Mouse (Mus musculus): ENCODE measurements at regions not wholly inside any gene's neighbourhood (a gene's known extent, or its start where the extent isn't known, plus 50 kb on each side); places are given as distances from the start of the nearest gene placed in this dataset.

GRCm38 (mm10) chr12:59563960-59564359 lies 344.4 kb upstream of the Fbxo33 start:
- no peak for DNase-seq (ENCODE audit: low spot score)
- 90% methylated on average over 3 of the region's 3 CpGs for WGBS

GRCm38 (mm10) chr12:59539788-59540187 lies 320.3 kb upstream of the Fbxo33 start:
- DNase-seq (ENCODE audit: low spot score), result no peak
- WGBS, result 83% methylated on average over 2 of the region's 2 CpGs

More at GRCm38 (mm10) chr12:59563960-59564359, 344.4 kb upstream of the Fbxo33 start:
- Histone ChIP-seq H3K9me3 (replicated peaks) (no peaks in the 10 kb centered on the region), H3K27me3 (ENCODE audit: low read depth, poor library complexity, severe bottlenecking) (no peaks in the 10 kb centered on the region), H3K4me3 (no peak overlapping the region), H3K36me3 (no peaks in the 10 kb centered on the region), H3K4me1 (no peaks in the 10 kb centered on the region), H3K27ac (replicated peaks) (no peak overlapping the region)

GRCm38 (mm10) chr12:59530521-59530920 lies 311.0 kb upstream of the Fbxo33 start:
- Histone ChIP-seq H3K9me3 (replicated peaks) (no peaks in the 10 kb centered on the region), H3K36me3 (no peaks in the 10 kb centered on the region), H3K4me3 (no peak overlapping the region), H3K4me1 (no peaks in the 10 kb centered on the region), H3K27ac (replicated peaks) (no peak overlapping the region), H3K27me3 (ENCODE audit: low read depth, poor library complexity, severe bottlenecking) (no peaks in the 10 kb centered on the region)
- WGBS, result 90% methylated on average over 4 of the region's 4 CpGs
- DNase-seq (ENCODE audit: low spot score), result no peak

More at GRCm38 (mm10) chr12:59539788-59540187, 320.3 kb upstream of the Fbxo33 start:
- Histone ChIP-seq H3K27ac (replicated peaks) (no peak overlapping the region), H3K4me3 (no peak overlapping the region), H3K27me3 (ENCODE audit: low read depth, poor library complexity, severe bottlenecking) (no peaks in the 10 kb centered on the region), H3K4me1 (no peaks in the 10 kb centered on the region), H3K36me3 (no peaks in the 10 kb centered on the region), H3K9me3 (replicated peaks) (no peaks in the 10 kb centered on the region)

GRCm38 (mm10) chr12:59523368-59523767 lies 303.8 kb upstream of the Fbxo33 start:
- Histone ChIP-seq H3K36me3 (no peaks in the 10 kb centered on the region), H3K4me1 (no peaks in the 10 kb centered on the region), H3K4me3 (no peak overlapping the region), H3K27me3 (ENCODE audit: low read depth, poor library complexity, severe bottlenecking) (no peaks in the 10 kb centered on the region), H3K9me3 (replicated peaks) (no peaks in the 10 kb centered on the region), H3K27ac (replicated peaks) (no peak overlapping the region)
- no peak for DNase-seq (ENCODE audit: low spot score)
- 93% methylated on average over 2 of the region's 2 CpGs for WGBS

- Histone ChIP-seq H3K4me3 (no peak overlapping the region), H3K27ac (replicated peaks) (no peak overlapping the region), H3K36me3 (no peaks in the 10 kb centered on the region), H3K27me3 (ENCODE audit: low read depth, poor library complexity, severe bottlenecking) (no peaks in the 10 kb centered on the region), H3K9me3 (replicated peaks) (no peaks in the 10 kb centered on the region), H3K4me1 (no peaks in the 10 kb centered on the region)
- WGBS, result 94% methylated on average over 3 of the region's 3 CpGs
- DNase-seq (ENCODE audit: low spot score), result no peak
These were observed 302.4 kb upstream of the Fbxo33 start for GRCm38 (mm10) chr12:59521946-59522345.

- H3K27ac ChIP-seq (replicated peaks), result no peak overlapping the region
- no peaks in the 10 kb centered on the region for H3K27me3 ChIP-seq (ENCODE audit: low read depth, poor library complexity, severe bottlenecking)
- no peaks in the 10 kb centered on the region for H3K9me3 ChIP-seq (replicated peaks)
- H3K4me3 ChIP-seq, result no peak overlapping the region
- H3K4me1 ChIP-seq, result no peaks in the 10 kb centered on the region
- no peak for DNase-seq (ENCODE audit: low spot score)
- WGBS, result 89% methylated on average over 4 of the region's 4 CpGs
- no peaks in the 10 kb centered on the region for H3K36me3 ChIP-seq
These were observed 290.3 kb upstream of the Fbxo33 start for GRCm38 (mm10) chr12:59509857-59510256.

- Histone ChIP-seq H3K9me3 (replicated peaks) (no peaks in the 10 kb centered on the region), H3K4me3 (no peak overlapping the region), H3K27ac (replicated peaks) (no peak overlapping the region), H3K27me3 (ENCODE audit: low read depth, poor library complexity, severe bottlenecking) (no peaks in the 10 kb centered on the region), H3K4me1 (no peaks in the 10 kb centered on the region), H3K36me3 (no peaks in the 10 kb centered on the region)
- no peak for DNase-seq (ENCODE audit: low spot score)
- WGBS, result 73% methylated on average over 2 of the region's 2 CpGs
These were observed 289.6 kb upstream of the Fbxo33 start for GRCm38 (mm10) chr12:59509175-59509574.

- Histone ChIP-seq H3K9me3 (replicated peaks) (no peaks in the 10 kb centered on the region), H3K36me3 (no peaks in the 10 kb centered on the region), H3K4me1 (no peaks in the 10 kb centered on the region), H3K27me3 (ENCODE audit: low read depth, poor library complexity, severe bottlenecking) (no peaks in the 10 kb centered on the region), H3K27ac (replicated peaks) (no peak overlapping the region), H3K4me3 (no peak overlapping the region)
- WGBS, result 38% methylated on average over 1 of the region's 1 CpGs
- DNase-seq (ENCODE audit: low spot score), result no peak
These were observed 287.9 kb upstream of the Fbxo33 start for GRCm38 (mm10) chr12:59507431-59507830.

- WGBS, result 92% methylated on average over 1 of the region's 1 CpGs
- Histone ChIP-seq H3K27me3 (ENCODE audit: low read depth, poor library complexity, severe bottlenecking) (no peaks in the 10 kb centered on the region), H3K36me3 (no peaks in the 10 kb centered on the region)
These were observed 277.9 kb upstream of the Fbxo33 start for GRCm38 (mm10) chr12:59497434-59497833.

GRCm38 (mm10) chr12:59488019-59488418 lies 268.5 kb upstream of the Fbxo33 start:
- H3K4me3 ChIP-seq, result no peak overlapping the region
- no peaks in the 10 kb centered on the region for H3K36me3 ChIP-seq
- no peaks in the 10 kb centered on the region for H3K9me3 ChIP-seq (replicated peaks)
- 85% methylated on average over 6 of the region's 6 CpGs for WGBS
- DNase-seq (ENCODE audit: low spot score), result no peak
- no peak overlapping the region for H3K27ac ChIP-seq (replicated peaks)
- H3K4me1 ChIP-seq, result no peaks in the 10 kb centered on the region
- H3K27me3 ChIP-seq (ENCODE audit: low read depth, poor library complexity, severe bottlenecking), result no peaks in the 10 kb centered on the region

More at GRCm38 (mm10) chr12:59497434-59497833, 277.9 kb upstream of the Fbxo33 start:
- no peaks in the 10 kb centered on the region for H3K4me1 ChIP-seq
- no peak for DNase-seq (ENCODE audit: low spot score)
- no peaks in the 10 kb centered on the region for H3K9me3 ChIP-seq (replicated peaks)
- H3K4me3 ChIP-seq, result no peak overlapping the region
- no peak overlapping the region for H3K27ac ChIP-seq (replicated peaks)

- Histone ChIP-seq H3K4me1 (no peaks in the 10 kb centered on the region), H3K9me3 (replicated peaks) (no peaks in the 10 kb centered on the region), H3K36me3 (no peaks in the 10 kb centered on the region), H3K4me3 (no peak overlapping the region), H3K27me3 (ENCODE audit: low read depth, poor library complexity, severe bottlenecking) (no peaks in the 10 kb centered on the region), H3K27ac (replicated peaks) (no peak overlapping the region)
- WGBS, result 84% methylated on average over 1 of the region's 1 CpGs
- no peak for DNase-seq (ENCODE audit: low spot score)
These were observed 268.0 kb upstream of the Fbxo33 start for GRCm38 (mm10) chr12:59487507-59487906.

GRCm38 (mm10) chr12:59460997-59461961 lies 241.8 kb upstream of the Fbxo33 start:
- Histone ChIP-seq H3K4me3 (no peak overlapping the region), H3K27ac (replicated peaks) (no peak overlapping the region), H3K9me3 (replicated peaks) (no peaks in the 10 kb centered on the region), H3K36me3 (no peaks in the 10 kb centered on the region), H3K4me1 (no peaks in the 10 kb centered on the region), H3K27me3 (ENCODE audit: low read depth, poor library complexity, severe bottlenecking) (no peaks in the 10 kb centered on the region)
- DNase-seq (ENCODE audit: low spot score), result no peak
- WGBS, result 85% methylated on average over 10 of the region's 10 CpGs

- H3K4me1 ChIP-seq, result no peaks in the 10 kb centered on the region
- H3K9me3 ChIP-seq (replicated peaks), result no peaks in the 10 kb centered on the region
- no peak overlapping the region for H3K4me3 ChIP-seq
- no peak for DNase-seq (ENCODE audit: low spot score)
- 76% methylated on average over 5 of the region's 5 CpGs for WGBS
- H3K27ac ChIP-seq (replicated peaks), result no peak overlapping the region
- H3K27me3 ChIP-seq (ENCODE audit: low read depth, poor library complexity, severe bottlenecking), result no peaks in the 10 kb centered on the region
- H3K36me3 ChIP-seq, result no peaks in the 10 kb centered on the region
These were observed 236.8 kb upstream of the Fbxo33 start for GRCm38 (mm10) chr12:59456175-59456851.
